Mouse (Mus musculus): ENCODE measurements around the gene Mms22l. TPM values are rescaled to one million over a fixed set of nuclear protein-coding genes. Genes with fewer than 3 reads are reported as not detected.

Gene Mms22l
- total RNA-seq (2023): 9.1 TPM

DNA sequence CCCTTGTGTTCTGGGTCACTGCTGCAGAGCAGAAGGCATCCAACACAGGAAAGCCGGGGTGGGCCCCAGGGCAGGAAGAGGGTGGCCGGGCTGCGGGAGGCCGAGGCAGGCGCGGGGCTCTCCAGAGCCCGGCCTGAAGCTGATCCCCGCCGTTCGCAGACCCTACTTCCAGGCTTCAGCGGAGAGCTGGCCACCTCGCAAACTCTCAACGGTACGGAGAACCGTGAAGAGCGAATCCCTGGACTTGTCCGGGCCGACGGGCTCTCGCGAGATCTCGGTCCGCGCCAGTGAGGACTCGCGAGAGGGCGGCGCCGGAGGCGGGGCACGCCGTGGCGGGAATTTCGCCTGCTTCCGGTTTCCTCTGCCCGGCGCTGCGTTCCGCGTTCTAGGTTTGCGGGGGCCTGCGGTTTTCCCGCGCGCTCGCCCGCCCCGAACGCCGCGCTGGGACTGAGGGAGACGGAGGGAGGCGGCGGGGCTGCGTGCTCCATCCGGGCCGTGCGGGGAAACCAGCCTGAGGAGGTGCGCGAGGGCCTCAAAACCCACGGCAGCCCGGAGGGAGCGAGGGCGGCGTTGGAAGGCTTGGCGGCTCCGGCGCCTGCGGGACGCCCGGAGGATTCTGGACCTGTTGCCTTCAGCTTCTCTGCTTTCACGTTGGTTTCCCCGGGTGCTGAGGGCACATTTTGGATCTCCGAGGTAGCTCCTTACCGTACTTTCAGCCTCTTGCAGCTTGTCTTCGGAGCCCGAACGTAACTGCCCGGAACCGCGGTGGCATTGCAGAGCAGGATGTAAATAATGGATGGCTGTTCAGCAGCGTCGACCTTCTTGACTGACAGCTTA is at the start of gene Mms22l:
Gene Mms22l (plus strand): TSS at position 336 of the 837 bp plus-strand sequence.

Measured in CD8-positive naive resting alpha-beta T cell, adult 57 days (primary cell).